Mouse (Mus musculus) limb, embryonic 11.5 days (tissue): Measurements from ENCODE around the gene Ccdc32. TPM values are rescaled to one million over a fixed set of nuclear protein-coding genes. Genes with fewer than 3 reads are reported as not detected.

Experiments
- ATAC-seq: fragments of 200-750 bp; cut with Nextera tagmentation; 2 replicates; pipeline ENCODE4 v1.8.0; 2017; ENCODE audit warnings: low read depth; ENCODE audit not compliant: insufficient number of reproducible peaks, low FRiP score, low TSS enrichment
- DNase-seq: peaks from one replicate; pipeline ENCODE4 v3.0.0-alpha.2; 2015; ENCODE audit warnings: low spot score
- H3K27ac ChIP-seq: fragments of 300-500 bp; sonication (generic); replicated peaks from 2 replicates; pipeline ENCODE4 v1.5.1; 2014; ENCODE audit warnings: low read depth, mild to moderate bottlenecking, low read length
- H3K27me3 ChIP-seq: fragments of 300-500 bp; sonication (generic); 2 replicates; pipeline ENCODE4 v1.6.1; 2014; ENCODE audit warnings: mild to moderate bottlenecking, low read length, mixed read lengths; ENCODE audit not compliant: control insufficient read depth, insufficient read depth
- H3K36me3 ChIP-seq: fragments of 300-500 bp; sonication (generic); 2 replicates; pipeline ENCODE4 v1.6.1; 2014; ENCODE audit warnings: mild to moderate bottlenecking, low read length, moderate library complexity, mixed read lengths; ENCODE audit not compliant: control insufficient read depth, insufficient read depth
- H3K4me1 ChIP-seq: fragments of 300-500 bp; sonication (generic); 2 replicates; pipeline ENCODE4 v1.6.1; 2014; ENCODE audit warnings: low read length, mixed read lengths; ENCODE audit not compliant: control insufficient read depth, insufficient read depth
- H3K4me2 ChIP-seq: fragments of 300-500 bp; sonication (generic); 2 replicates; pipeline ENCODE4 v1.6.1; 2014; ENCODE audit warnings: low read depth, mild to moderate bottlenecking, moderate library complexity; ENCODE audit not compliant: severe bottlenecking
- H3K4me3 ChIP-seq: fragments of 300-500 bp; sonication (generic); 2 replicates; pipeline ENCODE4 v1.5.1; 2014; ENCODE audit warnings: low read depth, low read length
- H3K9ac ChIP-seq: fragments of 300-500 bp; sonication (generic); 2 replicates; pipeline ENCODE4 v1.6.1; 2014; ENCODE audit warnings: mild to moderate bottlenecking, low read length
- H3K9me3 ChIP-seq: fragments of 300-500 bp; sonication (generic); 2 replicates; pipeline ENCODE4 v1.6.1; 2016; ENCODE audit warnings: low read length; ENCODE audit not compliant: control insufficient read depth
- WGBS: fragments of 180-500 bp; shearing (Covaris S2); extraction: QIAGEN DNeasy Blood & Tissue Kit; methylation state at CpG from one replicate; pipeline ENCODE4 v1.1.7; 2014; 5-methylcytosine and 5-hydroxymethylcytosine counted together
- polyA plus RNA-seq: library from polyadenylated mRNA; unstranded; fragments of >200 nt; fragmentation: Nextera tagmentation; extraction: Ambion mirVana; gene quantifications from 2 replicates; pipeline ENCODE4 v1.2.1, GENCODE M21; 2014

The Ccdc32 gene
- polyA plus RNA-seq, 1 experiment from 2014 or later: 20.7 TPM

- ATAC-seq (no peak), DNase-seq (no peak)
- Histone ChIP-seq H3K36me3 (no peaks in the 10 kb centered on the region), H3K27ac (no peak overlapping the region), H3K4me1 (no peaks in the 10 kb centered on the region), H3K9me3 (no peaks in the 10 kb centered on the region), H3K27me3 (peaks cover 7% of the 10 kb centered on the region; the same call in 1 of the 2 replicates), H3K4me2 (no peak overlapping the region), H3K9ac (no peak overlapping the region), H3K4me3 (no peak overlapping the region)
- WGBS: 80% methylated on average over 3 of the region's 3 CpGs
Observed at GRCm38 (mm10) chr2:118999025-118999639, 30.1 kb downstream of the Ccdc32 start.

GRCm38 (mm10) chr2:118998115-118998866 lies 30.9 kb downstream of the Ccdc32 start:
- Histone ChIP-seq H3K4me2 (no peak overlapping the region), H3K9ac (no peak overlapping the region), H3K27ac (no peak overlapping the region), H3K4me1 (no peaks in the 10 kb centered on the region), H3K9me3 (no peaks in the 10 kb centered on the region), H3K4me3 (no peak overlapping the region), H3K27me3 (peaks cover 7% of the 10 kb centered on the region; the same call in 1 of the 2 replicates), H3K36me3 (no peaks in the 10 kb centered on the region)
- no peak for ATAC-seq
- 76% methylated on average over 6 of the region's 6 CpGs for WGBS
- no peak for DNase-seq

GRCm38 (mm10) chr2:118996798-118997105 lies 32.4 kb downstream of the Ccdc32 start:
- Histone ChIP-seq H3K27ac (no peak overlapping the region), H3K4me2 (no peak overlapping the region), H3K4me3 (no peak overlapping the region), H3K36me3 (no peaks in the 10 kb centered on the region), H3K4me1 (no peaks in the 10 kb centered on the region), H3K9me3 (no peaks in the 10 kb centered on the region), H3K9ac (no peak overlapping the region), H3K27me3 (peaks cover 7% of the 10 kb centered on the region; the same call in 1 of the 2 replicates)
- WGBS: 92% methylated on average over 1 of the region's 1 CpGs
- DNase-seq (no peak), ATAC-seq (no peak)

- DNase-seq: no peak
- H3K9ac ChIP-seq: no peak overlapping the region
- H3K4me3 ChIP-seq: no peak overlapping the region
- no peaks in the 10 kb centered on the region for H3K36me3 ChIP-seq
- H3K9me3 ChIP-seq: no peaks in the 10 kb centered on the region
- H3K4me1 ChIP-seq: no peaks in the 10 kb centered on the region
- no peak for ATAC-seq
- 43% methylated on average over 16 of the region's 16 CpGs for WGBS
- no peak overlapping the region for H3K27ac ChIP-seq
- peaks cover 7% of the 10 kb centered on the region; the same call in 1 of the 2 replicates for H3K27me3 ChIP-seq
- H3K4me2 ChIP-seq: no peak overlapping the region
Observed at GRCm38 (mm10) chr2:118995919-118996797, 33.0 kb downstream of the Ccdc32 start.

GRCm38 (mm10) chr2:118995490-118995889 lies 33.7 kb downstream of the Ccdc32 start:
- ATAC-seq (no peak), DNase-seq (no peak)
- H3K36me3 ChIP-seq: no peaks in the 10 kb centered on the region
- 57% methylated on average over 5 of the region's 5 CpGs for WGBS
- peaks cover 7% of the 10 kb centered on the region; the same call in 1 of the 2 replicates for H3K27me3 ChIP-seq
- no peaks in the 10 kb centered on the region for H3K4me1 ChIP-seq
- H3K4me2 ChIP-seq: no peak overlapping the region
- no peak overlapping the region for H3K9ac ChIP-seq
- H3K4me3 ChIP-seq: no peak overlapping the region
- H3K9me3 ChIP-seq: no peaks in the 10 kb centered on the region
- no peak overlapping the region for H3K27ac ChIP-seq

- ATAC-seq (no peak), DNase-seq (no peak)
- no peaks in the 10 kb centered on the region for H3K9me3 ChIP-seq
- WGBS: 76% methylated on average over 8 of the region's 8 CpGs
- no peaks in the 10 kb centered on the region for H3K36me3 ChIP-seq
- no peak overlapping the region for H3K4me2 ChIP-seq
- H3K27ac ChIP-seq: no peak overlapping the region
- no peaks in the 10 kb centered on the region for H3K4me1 ChIP-seq
- H3K4me3 ChIP-seq: no peak overlapping the region
- no peak overlapping the region for H3K9ac ChIP-seq
- no peaks in the 10 kb centered on the region for H3K27me3 ChIP-seq
Observed at GRCm38 (mm10) chr2:118983812-118984211, 45.4 kb downstream of the Ccdc32 start.

GRCm38 (mm10) chr2:118980841-118981240 lies 48.4 kb downstream of the Ccdc32 start:
- ATAC-seq: no peak
- WGBS: 72% methylated on average over 6 of the region's 6 CpGs
- no peak for DNase-seq
- Histone ChIP-seq H3K4me1 (0 out of 2 replicates have a peak, but pooled peaks cover 1% of the 10 kb centered on the region), H3K36me3 (no peaks in the 10 kb centered on the region), H3K9me3 (no peaks in the 10 kb centered on the region), H3K27ac (no peak overlapping the region), H3K4me2 (no peak overlapping the region), H3K4me3 (no peak overlapping the region), H3K27me3 (peaks cover 11% of the 10 kb centered on the region; the same call in 1 of the 2 replicates), H3K9ac (no peak overlapping the region)

- H3K9ac ChIP-seq: no peak overlapping the region
- ATAC-seq (no peak), DNase-seq (peak; percentile 60)
- H3K27ac ChIP-seq: no peak overlapping the region
- H3K4me2 ChIP-seq: no peak overlapping the region
- H3K4me1 ChIP-seq: 0 out of 2 replicates have a peak, but pooled peaks cover 4% of the 10 kb centered on the region
- no peaks in the 10 kb centered on the region for H3K36me3 ChIP-seq
- H3K4me3 ChIP-seq: no peak overlapping the region
- H3K9me3 ChIP-seq: no peaks in the 10 kb centered on the region
- H3K27me3 ChIP-seq: peaks cover 30% of the 10 kb centered on the region
- 25% methylated on average over 6 of the region's 6 CpGs for WGBS
Observed at GRCm38 (mm10) chr2:118978064-118978463, 51.1 kb downstream of the Ccdc32 start.
